Mouse (Mus musculus): Measurements from ENCODE around the gene Chrng.
A peak's percentile ranks its signal among the peaks of the same experiment; 100 is the strongest.

Chrng gene

DNA sequence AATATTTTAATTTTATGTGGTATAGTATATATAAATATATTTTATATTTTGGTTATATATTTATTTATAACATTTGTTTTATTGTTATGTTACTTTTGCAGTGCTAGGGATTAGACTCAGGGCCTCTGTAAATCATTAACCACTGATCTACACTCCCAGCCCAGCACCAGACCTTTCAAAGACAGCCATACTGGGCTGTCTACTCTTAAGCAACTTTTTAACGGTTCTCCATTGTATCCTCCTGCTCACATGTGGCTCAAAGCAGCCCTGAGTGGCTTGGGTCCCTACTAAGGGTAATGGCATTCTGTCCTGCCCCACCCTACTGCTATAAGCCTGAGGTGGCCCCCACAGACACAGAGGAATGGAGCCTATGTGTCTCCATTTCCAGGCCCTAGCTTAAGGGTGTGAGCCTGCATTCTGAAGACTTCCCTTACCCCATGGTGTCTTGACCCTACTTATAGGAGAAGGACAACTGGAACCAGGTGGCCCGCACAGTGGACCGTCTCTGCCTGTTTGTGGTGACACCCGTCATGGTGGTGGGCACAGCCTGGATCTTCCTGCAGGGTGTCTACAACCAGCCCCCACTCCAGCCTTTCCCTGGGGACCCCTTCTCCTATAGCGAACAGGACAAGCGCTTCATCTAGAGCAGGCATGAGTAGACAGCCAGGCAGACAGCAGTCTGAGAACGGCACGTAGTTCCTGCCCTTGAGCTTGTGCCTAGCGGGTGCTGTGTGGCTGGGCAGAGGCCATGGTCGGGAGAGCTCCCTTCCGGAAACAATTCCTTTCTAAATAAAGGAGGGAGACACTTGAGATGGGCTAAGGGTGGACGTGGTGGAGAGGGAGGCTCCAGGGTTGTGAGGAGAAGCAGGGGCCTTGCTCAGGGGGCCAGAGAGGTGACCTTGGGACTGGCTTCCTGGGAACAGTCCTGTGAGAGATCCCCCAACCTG is 6.1 kb upstream of the Chrng start:
- no peak for DNase-seq

DNA sequence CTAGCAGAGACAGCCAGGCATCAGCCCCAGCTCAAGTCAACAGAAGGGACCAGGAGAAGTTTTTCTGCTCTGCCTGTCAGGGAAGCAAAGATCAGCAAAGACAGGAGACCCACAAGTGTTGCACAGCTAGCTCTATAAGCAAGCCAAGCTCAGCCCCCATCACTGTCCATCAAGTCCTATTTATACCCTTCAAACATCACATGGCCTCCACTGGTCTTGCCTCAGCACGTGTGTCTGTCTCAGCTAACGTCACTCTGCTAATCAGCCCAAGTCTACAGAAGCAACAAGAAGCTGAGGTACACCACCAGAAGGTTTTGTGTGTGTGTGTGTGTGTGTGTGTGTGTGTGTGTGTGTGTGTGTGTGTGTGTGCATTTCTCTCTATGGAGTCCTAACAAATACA is 3.6 kb upstream of the Chrng start:
- no peak for DNase-seq

DNA sequence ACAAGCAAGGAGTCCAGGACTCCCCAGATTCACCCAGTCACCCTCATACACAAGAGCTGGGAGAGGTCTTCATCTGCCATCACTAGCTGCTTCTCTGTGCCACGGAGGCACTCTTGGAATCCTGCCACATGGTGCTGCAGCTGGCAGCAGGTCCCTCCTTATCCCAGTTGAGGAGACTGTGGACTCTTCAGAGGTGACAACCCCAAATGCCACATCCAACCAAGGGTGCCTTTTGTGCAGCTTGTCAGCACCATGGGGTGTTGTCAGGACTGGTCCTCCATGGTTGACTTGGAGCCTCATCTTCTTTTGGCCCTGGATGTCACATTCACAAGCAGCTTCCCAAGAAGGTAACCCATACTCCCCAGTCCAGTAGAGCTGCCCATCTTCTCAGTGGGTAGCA is 2.6 kb upstream of the Chrng start:
- DNase-seq, result no peak

DNA sequence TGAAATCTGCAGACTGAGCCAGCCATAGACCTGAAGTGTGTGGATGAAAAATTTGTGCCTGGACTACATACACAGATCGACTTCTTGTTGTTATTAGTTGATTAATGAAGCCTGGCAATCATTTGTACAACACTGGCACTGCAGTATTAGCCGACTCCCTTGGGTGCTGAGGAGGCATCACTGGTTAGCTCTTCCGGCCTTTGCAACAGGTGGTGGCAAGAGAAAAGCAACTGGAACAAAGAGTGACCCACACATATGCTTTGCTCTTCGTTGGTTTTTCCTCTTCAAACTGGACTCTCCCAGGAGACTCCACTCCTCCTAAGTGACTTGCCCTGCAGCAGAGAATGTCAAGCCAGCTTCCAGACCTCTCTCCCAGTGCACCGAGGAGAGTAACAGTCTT is 678 bp upstream of the Chrng start:
- DNase-seq, result no peak

DNA sequence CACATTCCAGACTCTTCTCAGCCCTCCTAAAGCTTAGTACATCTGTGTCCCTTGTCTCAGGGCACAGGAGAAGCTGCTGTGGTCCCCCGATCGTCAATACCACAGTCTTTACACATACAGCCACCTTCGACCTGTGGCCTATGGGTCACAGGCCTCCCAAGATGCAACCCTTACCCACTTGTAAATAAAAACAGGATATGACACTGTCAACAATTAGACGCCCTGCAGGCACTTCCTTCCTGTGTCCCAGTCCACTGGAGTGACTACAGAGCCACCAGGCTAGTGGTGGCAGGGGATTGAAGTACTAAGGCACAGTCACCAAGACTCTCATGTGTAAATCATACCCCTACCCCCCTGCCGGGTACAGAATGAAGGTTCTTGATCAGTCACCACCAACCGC is 581 bp downstream of the Chrng start:
- DNase-seq, result no peak

DNA sequence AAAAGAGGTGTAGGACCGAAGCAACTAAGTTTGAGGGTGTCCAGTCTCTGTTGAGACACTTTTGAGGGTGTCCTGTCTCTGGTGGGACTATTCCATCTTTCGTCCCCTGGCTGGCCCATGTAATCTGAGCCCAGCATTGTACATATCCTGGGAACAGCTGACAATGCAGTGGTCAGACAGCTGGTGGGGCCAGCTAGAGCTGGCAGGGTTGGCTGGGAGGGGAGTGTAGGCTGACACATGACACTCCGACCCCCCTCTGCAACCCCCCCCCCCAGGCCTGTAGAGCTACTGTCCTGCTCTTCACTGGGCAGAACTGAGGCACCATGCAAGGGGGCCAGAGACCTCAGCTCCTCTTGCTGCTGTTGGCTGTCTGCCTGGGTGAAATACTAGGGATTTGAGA is 1.0 kb downstream of the Chrng start:
- DNase-seq, result no peak

DNA sequence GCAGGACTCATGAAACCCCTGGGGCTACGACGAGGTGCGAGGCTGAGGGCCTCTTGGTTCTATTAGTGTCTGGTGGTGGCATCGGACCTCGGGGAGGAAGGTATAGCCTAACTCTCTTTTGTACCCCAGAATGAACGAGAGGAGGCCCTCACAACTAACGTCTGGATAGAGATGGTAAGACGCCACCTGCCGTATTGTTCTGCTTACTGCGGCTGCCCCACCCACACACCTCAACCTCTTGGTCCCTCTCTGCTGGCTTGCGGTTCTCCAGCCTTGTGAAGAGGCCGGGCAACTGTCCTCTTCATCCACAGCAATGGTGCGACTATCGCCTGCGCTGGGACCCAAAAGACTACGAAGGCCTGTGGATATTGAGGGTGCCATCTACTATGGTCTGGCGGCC is 1.9 kb downstream of the Chrng start:
- no peak for DNase-seq

DNA sequence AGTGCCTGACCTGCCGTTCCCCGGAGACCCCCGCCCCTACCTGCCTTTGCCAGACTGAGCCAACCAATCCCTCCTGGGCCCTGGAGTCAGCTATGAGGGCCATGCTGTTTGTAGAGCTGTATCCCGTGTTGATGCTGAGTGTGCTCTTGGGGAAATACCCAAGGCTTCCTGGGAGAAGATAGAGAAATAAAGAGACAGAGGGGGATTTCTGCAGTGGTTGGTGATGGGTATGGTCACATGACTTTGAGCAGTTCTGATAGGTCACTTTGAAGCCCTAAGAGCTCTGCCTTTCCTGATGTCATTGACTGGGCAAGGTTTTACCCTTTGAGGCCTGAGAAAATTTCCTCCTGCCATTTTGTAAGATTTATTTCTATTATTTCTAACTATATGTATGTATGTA is 7.0 kb downstream of the Chrng start:
- no peak for DNase-seq

DNA sequence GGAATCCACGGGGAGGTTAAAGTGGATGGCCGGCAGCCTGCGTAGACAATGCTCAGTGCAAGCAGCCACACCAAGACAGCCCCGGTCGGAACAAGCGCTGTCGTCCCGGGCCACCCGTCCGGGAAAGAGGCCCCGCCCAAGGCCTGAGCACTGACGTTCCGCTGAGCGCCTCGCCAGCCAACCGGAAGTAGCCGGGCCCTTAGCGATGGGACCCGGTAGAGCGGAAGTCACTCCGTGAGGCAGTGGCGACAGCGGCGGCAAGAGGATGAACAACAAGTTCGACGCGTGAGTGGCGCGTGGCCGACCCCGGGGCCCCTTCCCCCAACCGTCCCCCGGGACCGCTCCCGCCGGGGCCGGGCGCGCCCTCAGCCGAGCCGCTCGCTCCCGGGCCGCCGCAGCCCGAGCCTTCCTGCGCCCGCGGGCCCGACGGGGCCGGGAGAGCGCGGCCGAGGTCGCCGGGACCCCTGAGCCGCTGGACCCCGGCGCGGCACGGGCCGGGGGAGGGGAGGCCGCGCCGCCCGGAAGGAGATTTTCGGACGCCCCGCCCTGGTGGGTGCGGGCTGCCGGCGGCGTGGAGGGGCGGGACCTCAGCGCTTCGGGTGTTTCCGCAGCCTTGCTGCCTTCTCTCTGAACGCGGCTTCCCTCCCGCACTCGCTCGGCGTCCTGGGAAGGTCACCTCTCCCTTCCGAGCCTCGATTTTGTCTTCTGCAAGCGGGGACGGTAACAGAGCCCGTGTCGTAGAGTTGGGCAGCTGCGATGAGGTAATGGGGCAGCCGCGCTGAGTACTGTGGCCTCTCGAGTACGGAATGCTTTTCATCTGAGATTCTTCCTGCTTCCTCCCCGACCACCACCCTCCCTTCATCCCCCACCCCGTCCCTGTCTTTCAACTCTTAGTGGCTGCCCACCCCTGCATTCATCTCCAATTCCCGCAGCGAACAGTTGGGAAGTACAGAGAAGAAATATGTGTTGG is 9.6 kb downstream of the Chrng start, which contains the start of gene Eif4e2:
Eif4e2 (plus strand) TSS at position 180 of the 970 bp plus-strand sequence.
- peak; percentile 97 to 98 for DNase-seq

DNA sequence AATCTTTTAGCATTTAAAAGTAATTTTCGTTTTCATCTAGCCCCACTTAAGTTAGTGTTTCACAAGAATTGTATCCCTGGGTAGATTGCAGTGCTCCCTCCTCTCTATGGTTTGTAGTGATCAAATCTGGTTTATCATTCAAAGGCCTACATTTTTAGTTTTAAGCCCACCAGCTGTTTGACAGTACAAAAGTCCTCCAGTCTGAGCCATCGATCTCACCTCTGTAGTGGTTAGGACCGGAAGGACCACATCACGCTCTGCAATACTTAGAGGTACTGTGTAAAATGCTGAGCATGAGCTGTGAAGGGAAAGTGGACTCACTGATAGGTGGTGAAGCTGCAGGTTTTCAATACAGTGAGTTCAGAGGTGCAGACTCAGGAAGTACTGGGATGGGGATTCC is 10.3 kb downstream of the Chrng start:
- no peak for DNase-seq

DNA sequence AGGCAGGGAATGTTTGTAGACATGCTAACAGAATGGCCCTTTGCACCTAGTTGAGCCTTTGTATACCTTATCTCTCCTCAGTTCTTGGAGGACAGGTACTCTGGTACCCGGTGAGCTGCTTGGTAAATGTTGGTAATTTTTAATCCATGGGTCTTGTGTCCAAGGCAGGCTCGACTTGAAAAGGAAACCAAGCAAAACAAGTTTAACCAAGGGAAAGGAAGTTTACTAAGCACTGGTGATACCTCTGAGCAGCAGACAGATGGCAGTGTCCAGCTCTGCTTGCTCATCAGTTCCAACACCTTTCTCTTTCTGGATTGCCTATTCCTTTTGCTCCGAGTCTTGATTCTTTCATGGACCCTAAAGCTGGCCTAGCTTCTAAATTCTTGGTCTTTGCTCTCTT is 13.5 kb downstream of the Chrng start:
- DNase-seq, result peak in 1 of 2 experiments; percentile 33

DNA sequence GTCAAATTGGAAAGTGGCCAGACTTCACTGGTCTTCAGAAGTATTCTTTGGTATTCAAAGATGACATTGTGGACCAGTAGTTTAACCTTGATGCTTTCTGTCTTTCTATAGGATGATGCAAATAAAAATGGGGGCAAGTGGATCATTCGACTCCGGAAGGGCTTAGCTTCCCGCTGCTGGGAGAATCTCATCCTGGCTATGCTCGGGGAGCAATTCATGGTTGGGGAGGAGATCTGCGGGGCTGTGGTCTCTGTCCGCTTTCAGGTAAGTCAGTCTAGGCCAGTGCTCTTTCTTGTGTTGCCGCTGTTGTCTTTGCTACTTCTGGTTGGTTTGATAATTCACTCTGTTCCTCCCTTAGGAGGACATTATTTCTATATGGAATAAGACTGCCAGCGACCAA is 21.3 kb downstream of the Chrng start:
- no peak for DNase-seq

DNA sequence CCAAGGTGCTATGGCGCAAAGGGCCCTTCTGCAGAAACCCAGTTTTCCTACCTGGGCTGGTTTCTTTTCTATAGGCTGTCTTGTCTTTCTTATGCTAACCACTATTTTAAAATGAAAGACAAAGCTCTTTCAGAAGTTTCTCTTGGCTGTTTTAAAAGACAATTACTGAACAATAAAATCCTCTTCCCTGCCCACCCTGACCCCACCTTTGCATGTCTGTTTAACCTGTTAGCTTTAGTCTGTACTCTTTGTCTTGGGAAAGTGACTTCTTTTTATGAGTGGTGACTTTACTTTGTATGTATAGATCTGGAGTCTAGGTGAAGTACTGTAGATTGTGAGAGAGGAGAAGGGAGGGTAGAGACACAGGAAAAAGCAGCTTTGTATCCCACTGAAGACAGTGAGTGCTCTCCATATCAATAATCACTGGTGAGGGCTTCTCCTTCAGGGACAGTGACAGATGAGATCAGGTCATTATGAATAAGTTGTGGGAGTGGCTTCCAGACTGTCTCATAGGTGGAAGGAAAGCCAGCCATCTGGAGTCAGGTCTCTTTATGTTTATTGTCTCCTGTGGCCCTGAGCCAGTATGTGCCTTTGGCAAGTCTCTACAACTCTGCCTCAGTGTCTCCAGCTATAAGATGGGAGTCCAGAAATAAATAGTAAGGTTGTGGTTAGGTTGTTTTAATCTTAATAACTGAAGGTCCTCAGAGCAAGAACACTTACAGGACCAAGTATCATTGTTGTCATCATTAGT is 22.1 kb downstream of the Chrng start:
- peak; percentile 52 to 56 for DNase-seq

DNA sequence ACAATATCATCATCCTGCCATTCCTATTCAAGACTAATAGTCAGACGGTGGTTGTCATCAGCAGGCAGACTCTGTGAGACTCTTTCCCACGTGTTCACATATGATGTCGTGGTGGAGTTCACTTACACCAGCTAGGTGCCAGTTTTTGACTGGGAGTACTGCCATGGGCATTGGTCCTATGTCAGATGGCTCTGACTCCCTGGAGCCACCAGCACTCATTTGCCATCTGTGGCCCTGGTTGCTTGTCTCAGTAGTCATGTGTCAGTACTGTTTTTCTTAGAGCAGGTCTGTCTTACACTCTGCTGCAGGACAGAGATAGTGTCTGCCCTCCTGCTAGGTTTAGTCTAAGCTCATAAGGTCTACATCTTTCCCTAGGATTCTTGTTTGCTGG is 22.7 kb downstream of the Chrng start:
- DNase-seq, result peak; percentile 92 to 93

DNA sequence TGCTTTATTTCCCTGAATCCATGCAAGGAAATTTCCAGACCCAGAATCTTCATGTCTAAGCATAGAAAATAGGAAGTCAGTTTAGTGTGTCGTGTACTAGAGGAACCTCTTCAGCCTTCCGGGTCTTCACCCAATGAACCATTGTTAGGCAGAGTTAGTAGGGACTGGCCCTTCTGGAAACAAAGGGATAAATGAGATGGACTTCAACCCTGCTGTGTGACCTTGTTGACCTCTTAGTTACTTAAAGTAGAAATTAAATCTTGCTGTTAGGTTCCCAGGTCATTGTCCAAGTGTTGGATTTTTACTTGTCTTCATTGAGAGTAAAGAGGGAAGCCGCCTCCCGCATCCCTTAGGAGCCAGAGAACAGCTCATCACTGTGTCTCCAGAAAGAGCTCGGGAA is 26.1 kb downstream of the Chrng start:
- no peak for DNase-seq

DNA sequence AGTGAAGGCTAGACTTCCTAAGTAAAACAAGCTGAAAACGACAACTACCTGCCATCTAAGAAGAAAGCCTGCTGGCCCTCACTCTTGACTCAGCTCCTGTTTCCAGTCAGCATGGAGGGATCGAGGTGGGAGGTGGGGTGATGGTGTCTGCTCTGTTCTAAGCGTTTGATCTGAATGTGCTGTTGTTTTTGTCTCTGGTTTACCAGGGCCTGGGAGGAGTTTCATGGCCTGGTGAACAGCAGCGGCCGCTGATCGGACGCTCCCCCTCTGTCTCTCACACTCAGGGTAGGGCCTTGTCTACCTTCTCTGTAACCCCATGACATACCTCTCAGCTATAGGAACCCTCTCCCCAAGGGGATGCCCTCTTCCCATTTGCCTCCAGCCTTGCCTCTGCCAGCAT is 27.7 kb downstream of the Chrng start:
- no peak for DNase-seq

DNA sequence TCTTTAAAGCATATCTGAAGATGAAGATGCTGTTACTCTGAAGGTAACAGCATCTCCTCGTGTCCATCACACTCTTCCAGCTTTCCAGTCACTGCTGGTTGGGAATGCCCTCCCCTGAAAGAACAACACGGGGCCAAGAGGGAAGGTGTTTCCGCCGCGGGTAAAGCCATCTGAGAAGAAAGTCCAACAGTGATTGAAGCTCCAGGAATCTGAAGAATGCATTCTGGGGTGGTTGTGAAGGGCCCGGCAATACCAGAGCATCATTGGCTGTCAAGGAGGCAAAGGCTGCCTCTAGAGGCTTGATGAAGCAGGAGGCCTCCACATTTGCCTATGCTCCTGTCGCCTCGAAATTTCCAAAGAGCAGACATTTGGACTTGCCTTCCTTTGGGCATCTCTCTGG is 34.6 kb downstream of the Chrng start:
- no peak for DNase-seq

DNA sequence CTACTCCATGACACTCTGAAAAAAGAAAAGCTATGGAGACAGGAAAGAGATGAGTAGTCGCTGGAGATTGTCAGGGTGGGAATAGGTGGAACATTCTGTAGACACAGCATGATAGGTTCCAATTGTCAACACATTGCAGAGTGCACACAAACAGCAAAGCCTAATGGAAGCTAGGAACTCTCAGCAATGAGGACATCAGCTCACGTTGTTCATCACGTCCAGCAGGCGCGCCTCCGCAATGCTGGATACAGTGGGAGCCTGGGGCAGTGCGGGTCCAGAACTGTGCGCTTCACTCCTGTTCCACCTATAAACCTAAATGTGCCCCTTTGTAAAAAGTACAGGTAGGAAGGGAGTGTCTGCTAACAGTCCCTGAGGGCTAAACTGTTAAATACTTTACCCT is 38.6 kb downstream of the Chrng start:
- DNase-seq, result no peak

DNA sequence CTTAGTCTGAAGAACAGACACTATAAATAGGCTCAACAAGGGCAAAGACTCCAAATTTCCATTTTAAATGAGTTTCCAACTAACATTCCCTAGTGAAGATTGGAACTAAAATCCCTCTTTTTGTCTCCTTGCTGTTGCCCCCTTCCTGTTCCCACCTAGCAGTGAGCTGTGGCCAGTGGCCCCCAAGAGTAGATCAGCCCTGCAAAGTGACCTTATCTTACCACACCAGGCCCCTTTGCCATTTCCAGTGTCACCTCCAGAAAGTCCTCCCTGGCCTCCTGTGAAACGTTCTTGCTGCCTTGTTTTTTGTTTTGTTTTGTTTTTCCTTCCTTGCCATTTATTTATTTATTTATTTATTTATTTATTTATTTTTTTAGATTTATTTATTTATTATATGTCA is 41.0 kb downstream of the Chrng start:
- DNase-seq, result no peak

DNA sequence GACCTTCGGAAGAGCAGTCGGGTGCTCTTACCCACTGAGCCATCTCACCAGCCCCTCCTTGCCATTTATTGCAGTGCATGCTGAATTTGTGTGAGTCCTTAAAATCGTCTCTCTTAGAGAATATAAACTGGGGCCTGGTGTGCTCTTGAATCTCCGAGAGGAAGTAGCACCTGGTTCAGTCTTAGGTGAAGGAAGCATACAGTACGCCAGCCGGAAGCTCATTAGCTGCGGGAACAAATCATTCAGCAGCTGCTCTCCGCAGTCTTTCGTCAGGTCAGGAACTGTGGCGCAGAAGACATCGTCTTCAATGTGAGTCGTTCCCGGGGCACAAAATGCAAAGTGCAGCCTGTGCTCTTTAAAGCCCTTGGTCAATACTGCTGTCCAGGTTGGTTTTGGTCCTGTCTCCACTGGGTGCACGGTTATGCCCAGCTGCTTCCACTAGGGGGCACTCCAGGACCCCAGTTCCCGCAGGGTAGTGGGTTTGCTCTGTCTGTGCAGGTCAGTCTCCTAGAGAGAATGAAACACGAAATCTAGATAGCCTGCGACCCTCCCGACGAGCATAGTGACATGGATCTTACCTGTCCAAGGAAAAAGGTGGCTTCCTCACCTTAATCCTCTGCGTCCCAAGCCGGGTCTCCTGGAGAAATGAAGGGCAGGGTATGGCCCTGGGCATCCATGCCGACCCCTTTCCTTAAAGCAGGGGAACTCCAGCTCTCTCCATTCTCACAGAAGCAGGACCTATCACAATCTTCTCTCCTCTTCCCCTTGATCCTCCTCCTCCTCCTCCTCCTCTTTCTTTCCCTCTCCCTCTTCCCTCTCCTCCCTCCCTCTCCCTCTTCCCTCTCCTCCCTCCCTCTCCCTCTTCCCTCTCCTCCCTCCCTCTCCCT is 41.7 kb downstream of the Chrng start:
- peak; percentile 95 to 97 for DNase-seq

DNA sequence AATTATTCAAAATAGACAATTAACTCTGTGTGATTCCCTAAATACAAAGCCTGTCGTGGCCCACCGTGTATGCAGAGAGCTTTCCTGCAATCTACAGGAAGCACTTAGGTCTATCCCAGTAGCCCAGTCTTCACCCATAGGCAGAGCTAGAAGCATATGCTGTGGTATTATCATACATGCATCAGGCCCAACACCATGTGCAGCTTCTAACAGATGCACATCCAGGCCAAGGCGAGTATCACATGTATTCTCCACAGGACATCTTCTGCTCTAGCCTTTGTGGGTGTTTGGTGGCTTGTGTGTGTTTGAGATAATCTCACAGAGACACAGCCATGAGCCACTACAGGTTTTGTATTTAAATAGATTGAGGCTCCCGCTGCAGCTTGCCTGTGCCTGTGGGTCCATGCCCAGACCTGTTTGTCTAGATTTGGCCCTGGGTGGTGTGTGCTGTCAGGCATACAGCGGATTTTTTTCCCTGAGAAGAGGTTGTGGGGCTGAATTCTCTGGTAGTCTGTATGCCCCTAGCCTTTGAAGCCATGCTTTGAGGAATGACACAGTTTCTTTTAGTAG is 47.7 kb downstream of the Chrng start:
- DNase-seq, result no peak

Data from cerebellum, postnatal 10 days (tissue).